Mouse (Mus musculus) heart, adult 9 months (tissue): ENCODE measurements around the gene Itsn1.

Source experiments
- DNase-seq, 2 experiments: peaks; one replicate each; pipeline ENCODE4 v3.0.0; 2022; ENCODE audit warnings: low spot score in 2 of 2

Itsn1 gene

GRCm38 (mm10) chr16:91942201-91942600 lies 213.1 kb downstream of the Itsn1 start:
- DNase-seq: no peak

DNA sequence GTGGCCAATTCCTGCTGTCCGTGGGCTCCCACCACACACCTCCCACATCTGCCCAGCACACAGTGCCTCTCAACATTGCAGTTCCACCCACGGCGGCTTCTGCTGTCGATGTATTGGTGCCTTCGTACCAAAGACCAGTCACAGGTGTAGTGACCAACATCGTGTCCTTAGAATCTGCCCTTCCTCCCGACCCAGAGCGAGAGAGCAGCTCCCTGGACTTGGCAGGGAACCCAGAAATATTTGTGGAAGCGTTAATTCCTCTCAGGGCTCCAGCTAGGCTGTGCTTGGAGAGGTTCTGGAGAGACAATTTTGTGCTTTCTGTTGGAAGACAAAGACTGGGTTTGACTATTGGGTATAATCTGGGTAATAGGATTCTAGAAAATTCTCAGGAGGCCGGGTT lies 217.2 kb downstream of the Itsn1 start:
- DNase-seq: peak in 1 of 2 experiments; percentile 23

GRCm38 (mm10) chr16:91947093-91947492 lies 218.0 kb downstream of the Itsn1 start:
- no peak for DNase-seq

DNA sequence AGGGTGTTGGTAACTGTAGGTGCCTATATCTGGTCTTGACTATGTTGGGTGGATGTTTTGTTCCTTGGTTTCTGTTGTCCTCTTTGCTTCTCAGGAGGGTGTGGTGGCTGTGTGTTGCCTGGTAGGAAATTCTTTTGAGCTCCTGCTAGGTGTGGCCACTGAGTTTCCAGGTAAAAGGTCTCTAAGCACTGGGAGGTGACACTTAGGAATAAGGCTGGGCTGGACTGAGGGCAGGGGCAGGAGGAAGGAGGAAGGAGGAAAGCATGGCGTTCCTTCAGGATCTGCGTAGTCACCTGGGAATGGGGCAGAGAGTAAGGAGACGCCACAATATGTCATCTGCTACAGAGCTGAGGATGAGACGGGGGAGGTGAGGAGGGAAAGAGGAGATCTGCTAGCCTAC lies 224.9 kb downstream of the Itsn1 start:
- DNase-seq: no peak

DNA sequence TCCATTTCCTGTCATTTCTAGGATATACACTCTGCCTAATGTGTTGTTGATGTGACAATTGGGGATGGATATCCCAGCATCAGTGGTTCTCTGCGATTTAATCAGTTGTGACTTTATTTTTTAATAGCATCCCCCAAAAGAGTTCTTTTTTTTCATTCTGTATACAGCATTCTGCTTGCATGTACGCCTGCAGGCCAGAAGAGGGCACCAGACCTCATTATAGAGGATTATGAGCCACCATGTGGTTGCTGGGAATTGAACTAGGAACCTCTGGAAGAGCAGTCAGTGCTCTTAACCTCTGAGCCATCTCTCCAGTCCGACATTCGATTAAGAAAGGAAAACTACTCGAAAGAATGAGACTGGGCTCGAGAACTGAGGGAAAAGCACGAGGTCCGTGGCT lies 225.7 kb downstream of the Itsn1 start:
- no peak for DNase-seq

DNA sequence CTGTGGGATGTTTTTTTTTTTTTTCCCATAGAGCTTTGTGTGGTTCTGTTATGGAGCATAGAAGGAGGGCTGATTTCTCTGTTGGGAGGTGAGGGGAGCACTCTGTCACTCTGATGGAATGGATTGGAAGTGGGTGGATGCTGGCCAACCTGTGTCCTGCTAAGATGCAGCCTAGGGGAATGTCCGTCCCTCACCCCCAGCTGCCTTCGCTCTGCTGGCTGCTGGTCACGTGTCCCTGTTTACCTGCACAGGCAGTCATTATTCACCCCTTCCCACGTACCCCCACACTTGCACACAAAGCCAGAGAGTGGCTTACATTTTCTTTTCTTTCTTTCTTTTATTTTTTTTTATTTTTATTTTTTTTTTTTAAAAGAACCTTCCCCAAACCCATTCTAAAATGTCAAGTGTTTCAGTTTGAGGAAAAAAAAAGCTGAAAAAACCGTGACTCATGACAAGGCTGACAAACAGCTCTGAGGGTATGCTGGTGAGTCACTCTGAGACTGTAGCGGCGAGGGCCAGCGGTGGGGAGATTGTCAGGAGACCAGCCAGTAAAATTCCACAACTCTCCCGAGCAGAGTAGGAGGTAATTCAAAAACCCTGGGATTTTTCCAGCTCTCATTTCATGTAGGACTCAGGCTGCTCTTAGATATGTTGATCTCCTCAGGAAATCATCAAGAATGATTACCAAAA lies 233.3 kb downstream of the Itsn1 start:
- DNase-seq: peak in 1 of 2 experiments; percentile 28

DNA sequence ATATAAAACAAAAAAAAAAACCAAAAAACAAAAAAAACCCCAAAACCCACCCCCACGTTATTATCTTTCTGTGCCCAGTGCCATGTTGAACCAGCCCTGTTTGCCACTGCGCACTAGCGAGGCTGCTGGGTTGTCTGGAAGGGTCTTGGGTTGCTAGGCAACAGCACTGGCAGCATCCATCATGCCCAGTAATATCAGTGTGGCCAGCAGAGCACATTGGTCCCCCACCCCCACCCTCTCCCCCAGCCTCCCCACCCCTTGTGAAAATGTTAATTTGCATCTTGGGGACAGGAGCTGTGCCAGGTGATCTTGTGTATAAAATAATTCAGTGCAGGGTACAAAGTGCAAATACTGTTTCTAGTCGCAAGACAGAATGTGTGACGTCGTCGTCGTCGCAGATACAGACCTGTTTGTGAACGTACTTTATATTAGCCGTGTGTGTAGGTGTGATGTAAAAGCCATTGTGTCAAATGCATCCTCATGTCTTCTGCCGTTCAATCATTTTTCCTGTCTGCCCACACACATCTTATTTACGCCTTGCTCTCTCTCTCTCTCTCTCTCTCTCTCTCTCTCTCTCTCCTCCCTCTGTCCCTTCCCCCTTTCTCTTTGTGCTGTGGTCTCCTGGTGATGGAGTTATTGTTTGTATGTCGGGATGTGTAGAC lies 233.9 kb downstream of the Itsn1 start:
- DNase-seq: no peak

- DNase-seq: no peak
These were observed 234.4 kb downstream of the Itsn1 start for GRCm38 (mm10) chr16:91963556-91963900.

DNA sequence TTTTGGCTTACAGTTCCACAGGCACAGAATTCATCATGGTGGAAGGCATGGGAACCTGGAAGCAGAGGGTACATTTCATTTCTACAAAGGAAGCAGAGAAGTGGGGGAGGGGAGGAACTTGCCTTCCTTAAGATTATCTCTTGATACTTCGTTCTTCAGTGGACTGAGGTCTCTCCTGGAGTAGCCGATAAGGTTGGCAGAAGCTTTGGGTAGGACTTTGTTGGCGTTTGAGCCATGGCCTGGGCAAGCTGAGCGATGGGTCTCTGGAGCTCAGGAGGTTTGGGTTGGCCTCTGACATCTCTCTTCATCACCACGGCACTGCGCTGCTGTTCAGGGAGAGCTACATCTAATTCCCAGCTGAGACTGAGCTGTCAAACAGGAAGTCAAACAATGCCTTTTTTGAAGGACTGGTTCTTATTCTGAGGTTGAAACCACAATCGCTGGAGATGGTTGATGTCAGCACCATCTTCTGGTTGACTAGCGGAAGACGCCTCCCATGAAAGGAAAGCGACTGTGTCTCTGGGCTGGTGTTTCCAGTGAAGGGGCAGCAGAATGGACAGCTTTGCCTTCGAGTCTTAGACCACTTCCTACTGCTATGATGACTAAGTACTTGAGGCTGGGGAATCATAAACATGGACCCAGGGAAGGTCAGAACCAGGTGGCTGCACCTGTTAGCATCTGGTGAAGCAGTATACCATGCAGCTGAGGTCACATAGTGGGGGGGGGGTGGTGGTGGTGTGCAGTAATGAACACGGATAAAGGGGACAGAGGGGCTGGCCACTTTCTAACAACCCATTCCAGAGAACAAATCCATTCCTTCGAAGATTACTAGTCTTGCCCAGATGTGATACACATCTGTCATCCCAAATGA lies 235.5 kb downstream of the Itsn1 start:
- DNase-seq: no peak

DNA sequence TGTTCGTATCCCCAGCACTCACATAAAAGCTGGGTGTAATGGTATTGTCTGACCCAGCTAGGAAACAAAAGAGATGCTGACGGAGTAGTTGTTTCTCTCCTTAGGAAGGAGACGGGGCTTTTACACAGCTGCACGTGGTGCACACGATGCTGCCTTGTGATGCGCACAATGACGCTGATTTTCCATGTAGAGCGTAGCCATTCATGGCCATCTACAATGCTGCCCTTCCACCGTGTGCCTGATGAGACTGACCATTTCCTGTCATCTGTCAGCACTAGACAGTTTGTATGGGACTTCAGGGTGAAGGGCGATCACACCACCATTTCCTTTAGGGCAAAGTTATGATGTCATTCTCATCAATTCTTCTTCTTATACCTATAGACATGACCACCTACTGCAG lies 239.6 kb downstream of the Itsn1 start:
- no peak for DNase-seq

GRCm38 (mm10) chr16:91969516-91970031 lies 240.5 kb downstream of the Itsn1 start:
- DNase-seq: peak; percentile 15 to 31
